Mouse (Mus musculus) liver, adult (tissue): Measurements from ENCODE around the gene Mt4.

Source experiments
- GATA4 ChIP-seq: IDR thresholded peaks from 2 replicates; pipeline ENCODE4 v1.6.1; 2014; ENCODE audit warnings: mild to moderate bottlenecking, low read length; ENCODE audit not compliant: insufficient replicate concordance

Gene Mt4

DNA sequence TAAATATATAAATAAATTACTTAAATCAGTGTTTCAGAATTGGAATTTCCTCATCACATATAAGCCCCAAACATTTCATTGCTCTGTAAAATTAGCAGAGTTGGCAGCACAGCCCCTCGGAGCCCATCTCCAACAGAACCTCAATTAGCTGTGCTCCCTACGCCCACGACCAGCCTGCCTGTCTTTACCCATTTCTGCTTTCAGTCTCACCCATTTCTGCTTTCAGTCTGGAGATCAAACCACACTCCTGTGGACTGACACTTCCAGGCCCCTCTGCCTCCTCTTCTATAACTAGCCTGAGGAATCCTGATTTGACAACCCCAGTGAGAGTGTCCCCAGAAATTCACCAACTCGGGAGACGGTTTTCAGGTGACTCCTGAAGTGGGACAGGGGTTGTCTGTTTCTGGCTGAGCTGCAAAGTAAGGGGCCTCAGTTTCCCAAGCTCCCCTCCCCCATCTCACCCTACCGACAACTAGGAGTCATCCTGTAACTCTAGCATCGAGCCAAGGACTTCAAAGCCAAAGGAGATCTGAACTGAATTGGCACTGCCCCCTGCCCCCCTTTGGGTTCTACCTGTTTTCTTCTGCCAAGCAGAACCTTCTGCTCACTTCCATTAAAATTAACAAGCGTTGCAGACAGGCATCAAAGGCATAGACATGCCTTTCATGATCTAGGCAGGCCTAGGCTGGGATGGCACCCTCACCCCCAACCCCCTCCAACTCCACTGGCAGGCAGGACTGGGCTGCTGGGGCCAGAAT is 14.1 kb upstream of the Mt4 start:
- no peak for TF ChIP-seq GATA4

DNA sequence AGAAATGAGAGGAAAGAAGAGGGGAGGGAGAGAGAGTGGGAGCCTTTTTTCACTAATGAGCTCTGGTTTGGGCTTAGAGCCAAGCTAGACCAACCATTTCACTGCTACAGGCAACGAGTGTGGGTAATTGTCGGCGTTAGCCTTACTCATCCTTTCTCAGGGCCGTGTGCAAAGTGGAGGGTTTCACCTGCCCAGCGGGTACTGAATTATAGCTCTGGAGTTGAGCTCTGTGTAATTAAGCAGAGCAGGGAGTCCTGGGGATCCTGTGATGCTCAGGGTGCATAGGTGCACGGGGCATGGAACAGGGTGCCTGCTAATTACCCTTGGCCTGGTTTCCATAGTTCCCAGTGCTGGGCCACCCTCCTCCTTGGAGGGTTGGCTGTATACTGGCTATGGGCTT is 9.3 kb upstream of the Mt4 start:
- TF ChIP-seq GATA4, result no peak

DNA sequence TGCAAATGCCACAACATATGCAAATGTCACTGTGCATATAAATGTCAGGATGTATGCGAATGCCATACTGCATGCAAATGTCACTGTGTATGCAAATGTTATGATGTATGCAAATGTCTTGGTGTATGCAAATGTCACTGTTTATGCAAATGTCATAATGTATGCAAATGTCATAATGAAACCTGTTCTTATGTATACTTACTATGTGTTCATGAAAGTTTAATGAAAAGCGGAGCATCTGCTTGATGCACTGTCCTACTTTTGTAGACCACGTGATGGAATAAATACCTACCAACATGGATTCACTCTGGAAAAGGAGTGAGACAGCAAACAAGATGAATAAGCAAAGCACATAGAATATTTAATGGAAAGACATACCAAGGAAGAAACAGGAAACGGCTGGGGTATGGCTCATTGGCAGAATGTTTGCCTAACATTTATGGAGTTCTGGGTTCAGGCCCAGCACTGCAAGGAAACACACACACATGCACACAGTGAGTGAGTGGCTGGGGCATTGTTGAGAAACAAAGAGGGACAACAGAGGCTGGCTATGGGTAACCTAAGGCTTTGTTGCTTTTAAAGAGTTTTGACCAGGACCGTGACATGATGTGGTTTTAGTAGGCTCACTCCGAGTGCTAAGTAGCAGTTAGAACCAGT is 7.7 kb upstream of the Mt4 start:
- no peak for TF ChIP-seq GATA4

GRCm38 (mm10) chr8:94130126-94130525 is 6.9 kb upstream of the Mt4 start:
- TF ChIP-seq GATA4, result no peak

- TF ChIP-seq GATA4, result no peak
These were observed 4.9 kb upstream of the Mt4 start for GRCm38 (mm10) chr8:94132096-94132495.

GRCm38 (mm10) chr8:94135556-94135955 is 1.4 kb upstream of the Mt4 start:
- no peak for TF ChIP-seq GATA4

GRCm38 (mm10) chr8:94136192-94136591 is 805 bp upstream of the Mt4 start:
- TF ChIP-seq GATA4, result no peak

DNA sequence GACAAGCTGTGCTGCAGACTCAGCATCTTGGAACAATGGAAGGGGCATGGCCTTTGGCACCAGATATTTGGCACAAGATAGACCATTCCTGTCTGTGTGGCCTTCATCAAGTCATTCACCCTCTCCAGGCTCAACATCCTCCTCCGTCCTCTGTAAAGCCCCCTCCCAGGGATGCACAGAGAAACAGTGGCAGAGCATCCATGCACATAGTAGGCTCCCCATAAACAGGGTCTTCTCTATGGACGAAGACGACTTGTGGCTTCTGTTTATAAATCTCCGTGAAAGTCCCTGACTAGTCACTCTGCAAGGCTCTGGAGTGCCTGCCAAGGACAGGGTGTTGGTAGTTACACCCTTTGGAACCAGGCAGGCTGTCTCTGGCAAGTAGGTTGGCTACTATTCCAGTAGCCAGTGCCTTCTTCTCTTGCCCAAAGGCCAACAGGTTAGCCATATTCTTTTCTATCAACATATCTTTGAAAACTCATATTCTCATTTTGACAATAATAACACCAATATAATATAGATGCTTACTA is 3.3 kb downstream of the Mt4 start:
- TF ChIP-seq GATA4, result no peak

- no peak for TF ChIP-seq GATA4
These were observed 11.2 kb downstream of the Mt4 start for GRCm38 (mm10) chr8:94148236-94148635.

DNA sequence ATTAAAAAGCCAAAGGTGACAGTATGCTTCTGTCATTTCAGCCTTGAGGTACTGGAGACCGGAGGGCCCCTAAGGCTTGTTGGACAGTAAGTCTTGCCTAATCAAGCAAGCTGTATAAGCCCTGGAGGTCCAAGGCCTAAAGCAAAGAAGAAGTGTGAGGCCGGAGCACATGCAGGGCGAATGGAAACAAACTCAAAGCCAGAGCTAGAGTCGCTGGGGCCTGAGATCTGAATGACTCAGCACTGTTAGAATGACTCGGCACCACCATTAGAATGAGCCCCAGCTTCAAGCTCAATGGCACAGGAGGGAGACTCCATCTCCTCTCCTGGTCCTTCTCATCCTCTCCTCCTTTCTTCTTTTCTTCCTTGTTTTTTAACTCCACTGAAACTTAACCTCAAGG is 13.9 kb downstream of the Mt4 start:
- TF ChIP-seq GATA4, result no peak

GRCm38 (mm10) chr8:94152513-94153300 is 15.7 kb downstream of the Mt4 start, which contains the start of gene Mt3:
Gene Mt3, plus strand, starts transcription at chr8:94152607.
- TF ChIP-seq GATA4, result no peak

DNA sequence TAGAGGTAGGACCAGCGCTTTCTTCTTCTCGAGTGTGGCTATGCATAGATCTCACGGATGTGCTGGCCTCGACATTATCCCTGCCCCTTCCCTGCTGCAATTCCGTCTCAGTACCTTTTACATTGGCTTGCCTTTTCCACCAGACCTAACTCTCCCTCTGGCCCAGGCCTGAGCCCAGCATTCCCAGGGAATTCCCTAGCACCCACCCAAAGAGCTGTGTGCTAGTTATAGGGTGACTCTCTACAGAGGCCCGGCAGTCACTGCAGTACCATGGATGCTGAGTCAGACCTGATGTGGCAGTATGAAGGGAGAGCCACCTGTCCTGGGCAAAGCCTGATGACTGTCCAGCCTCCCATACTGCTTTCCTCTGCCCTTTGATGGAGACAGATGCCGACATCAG is 16.5 kb downstream of the Mt4 start:
- no peak for TF ChIP-seq GATA4

DNA sequence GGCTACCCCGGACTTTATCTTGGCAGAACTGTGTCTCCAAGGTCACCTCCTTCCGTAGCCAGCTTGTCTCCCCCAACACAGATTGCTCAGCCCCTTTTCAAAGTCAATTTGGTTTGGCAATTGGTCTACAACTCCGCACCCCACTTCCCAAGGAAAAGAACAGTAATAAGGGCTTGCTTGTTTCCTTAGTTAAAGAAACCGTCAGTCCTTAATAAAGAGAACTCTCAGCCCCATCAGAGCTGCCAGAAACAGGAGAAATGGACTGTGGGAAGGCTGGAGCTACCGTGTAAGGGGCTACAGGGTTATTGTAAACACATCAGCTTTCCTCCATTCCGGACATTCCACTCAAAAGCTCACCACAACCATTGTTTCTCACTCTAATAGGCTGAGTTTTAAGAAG is 17.5 kb downstream of the Mt4 start:
- TF ChIP-seq GATA4, result no peak

GRCm38 (mm10) chr8:94156092-94156491 is 19.1 kb downstream of the Mt4 start:
- TF ChIP-seq GATA4, result no peak

DNA sequence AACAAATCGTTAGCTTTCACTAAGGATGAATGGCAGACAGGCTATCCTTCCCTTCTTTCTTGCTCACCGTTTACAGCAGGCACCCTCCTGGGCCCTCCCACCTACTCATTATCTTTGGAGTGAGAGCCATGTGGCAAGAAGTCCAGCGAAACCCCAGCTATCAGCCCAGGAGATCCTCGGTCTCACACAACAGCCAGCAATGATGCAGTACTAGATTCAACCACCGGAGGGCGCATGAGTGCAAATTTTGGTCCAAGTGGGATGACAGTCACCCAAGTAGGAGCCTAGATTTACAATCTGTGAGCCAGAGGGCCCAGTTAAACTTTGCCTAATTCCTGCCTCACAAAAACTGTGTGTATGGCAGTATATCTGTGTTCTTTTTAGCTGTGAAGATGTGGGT is 30.2 kb downstream of the Mt4 start:
- TF ChIP-seq GATA4, result no peak

DNA sequence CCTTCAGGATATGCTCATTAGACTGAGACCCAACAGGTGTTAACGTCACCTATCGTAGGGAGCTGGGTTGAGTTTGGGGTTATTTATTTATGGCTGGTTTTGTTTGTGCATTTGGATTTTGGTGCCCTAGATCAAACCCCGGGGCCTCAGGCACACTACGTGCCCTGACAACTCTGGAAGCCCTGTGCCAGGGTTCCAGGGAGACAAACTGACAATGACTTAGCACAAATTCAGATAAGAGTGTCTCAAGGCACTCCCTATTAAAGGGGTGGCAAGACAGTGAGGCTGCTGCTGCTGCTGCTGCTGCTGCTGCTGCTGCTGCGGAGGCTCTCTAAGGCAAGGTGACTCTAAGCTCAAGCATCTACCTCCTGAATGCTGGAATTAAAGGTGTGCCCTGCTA is 32.5 kb downstream of the Mt4 start:
- no peak for TF ChIP-seq GATA4

DNA sequence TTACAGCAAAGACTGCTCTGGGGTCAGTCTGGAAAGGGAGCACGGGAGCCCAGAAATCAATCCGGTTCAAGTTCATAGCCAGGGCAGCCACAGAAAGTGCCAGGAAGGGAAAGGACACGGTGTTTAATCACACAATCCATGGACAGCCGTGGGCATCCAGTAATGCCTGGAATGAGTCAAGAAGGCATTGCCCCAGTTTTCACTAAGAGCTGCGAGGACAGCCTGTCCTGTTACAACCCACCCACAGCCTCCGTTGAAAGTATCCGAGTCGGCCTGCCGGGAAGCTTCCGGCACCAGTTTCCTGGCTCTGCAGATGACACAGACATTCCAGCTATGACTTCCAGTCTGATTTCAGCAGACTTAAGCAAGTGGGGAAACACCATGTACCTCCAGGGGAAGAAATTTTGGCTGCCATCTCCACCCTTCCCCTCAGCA is 34.3 kb downstream of the Mt4 start:
- peak; percentile 48; the same call in 1 of the 2 replicates for TF ChIP-seq GATA4
